Mouse (Mus musculus) embryo, embryonic 11.5 days (tissue): ENCODE measurements around the gene Pom121.
"Not testable (repeated sequence)": the region's sequence is repeated elsewhere in the genome, so short reads cannot be mapped to it uniquely, and the experiment has no call there.

Source experiments
- DNase-seq: peaks from one replicate; pipeline ENCODE4 v3.0.0-alpha.2; 2012; ENCODE audit warnings: low read depth, low spot score

The Pom121 gene

DNA sequence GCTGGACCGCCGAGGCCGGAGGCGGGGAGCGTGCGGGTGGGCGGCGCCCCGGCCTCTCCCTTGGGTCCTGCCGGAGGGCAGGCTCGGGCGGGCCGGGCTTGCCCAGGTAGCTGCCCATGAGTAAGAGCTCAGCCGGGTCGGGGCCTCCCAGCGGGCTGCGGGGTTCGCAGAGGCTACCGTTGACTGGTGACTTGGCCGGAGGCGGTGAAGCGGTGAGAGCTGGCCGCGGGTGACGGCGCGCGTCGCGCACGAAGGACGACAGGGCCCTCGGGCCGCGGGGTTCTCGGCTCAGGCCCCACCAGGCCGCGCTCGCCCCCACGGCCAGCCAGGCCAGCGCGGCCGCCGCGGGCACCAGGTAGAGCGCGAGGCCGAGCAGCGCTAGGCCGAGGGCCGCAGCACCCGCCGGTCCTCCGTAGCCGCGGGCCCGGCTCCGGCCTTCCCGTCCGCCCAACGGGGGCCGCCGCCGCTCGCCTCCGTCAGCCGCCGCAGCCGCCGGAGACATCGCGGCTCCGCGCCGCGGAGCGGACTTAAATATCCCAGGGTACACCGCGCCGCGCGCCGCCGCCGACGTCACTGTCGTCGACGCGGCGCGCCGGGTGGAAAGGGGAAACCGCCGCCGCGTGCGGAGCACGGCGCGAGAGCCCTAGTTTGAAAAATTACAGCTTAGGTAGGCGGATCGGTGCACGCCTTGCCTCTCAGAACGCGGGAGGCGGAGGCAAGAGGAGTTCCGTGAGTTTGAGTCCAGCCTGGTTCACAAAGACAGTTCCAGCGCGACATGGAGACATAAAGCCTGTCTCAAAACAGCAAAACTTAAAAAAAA, at the start of gene Pom121:
Pom121 (minus strand) TSS at position 543 of the 820 bp plus-strand sequence.
- DNase-seq = peak; percentile 84

DNA sequence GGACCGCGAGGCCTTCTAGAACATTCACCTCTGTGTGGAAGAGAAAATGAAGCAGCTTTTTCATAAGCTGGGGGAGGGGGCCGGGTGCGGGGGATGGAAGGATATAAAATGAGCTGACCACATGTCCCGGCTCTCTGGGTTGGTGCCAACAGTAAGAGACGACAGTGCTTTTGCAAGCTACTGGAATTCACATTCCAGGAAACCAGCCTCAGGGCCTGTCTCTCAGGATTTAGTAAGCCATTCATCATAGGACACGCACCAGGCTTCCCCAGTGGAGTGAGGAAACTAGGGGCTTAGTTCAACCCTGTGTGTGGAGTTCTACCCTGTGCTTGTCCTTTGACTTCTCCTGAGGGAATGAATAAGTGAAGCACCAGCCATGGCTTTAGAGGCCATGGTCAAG, 48.1 kb upstream of the Pom121 start:
- DNase-seq = no peak

DNA sequence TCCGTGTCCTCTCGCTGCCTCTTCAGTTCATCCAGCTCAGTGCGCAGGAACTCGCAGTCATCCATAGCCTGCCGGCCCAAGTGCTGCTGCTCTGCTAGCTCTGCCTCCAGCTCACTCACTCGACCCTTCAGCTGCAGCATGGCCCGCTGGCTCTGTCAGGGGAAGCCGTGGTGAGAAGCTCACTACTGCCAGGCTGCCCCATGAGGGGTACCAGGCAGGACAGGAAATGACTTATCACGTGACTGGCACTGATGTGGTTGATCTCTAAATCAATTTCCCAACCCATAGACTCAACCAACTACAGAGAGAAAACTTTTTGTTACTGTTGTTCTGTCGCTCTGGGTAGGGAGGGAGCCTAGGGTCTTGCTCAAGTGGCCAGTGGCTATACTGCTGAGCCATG, 40.7 kb upstream of the Pom121 start:
- no peak for DNase-seq

DNA sequence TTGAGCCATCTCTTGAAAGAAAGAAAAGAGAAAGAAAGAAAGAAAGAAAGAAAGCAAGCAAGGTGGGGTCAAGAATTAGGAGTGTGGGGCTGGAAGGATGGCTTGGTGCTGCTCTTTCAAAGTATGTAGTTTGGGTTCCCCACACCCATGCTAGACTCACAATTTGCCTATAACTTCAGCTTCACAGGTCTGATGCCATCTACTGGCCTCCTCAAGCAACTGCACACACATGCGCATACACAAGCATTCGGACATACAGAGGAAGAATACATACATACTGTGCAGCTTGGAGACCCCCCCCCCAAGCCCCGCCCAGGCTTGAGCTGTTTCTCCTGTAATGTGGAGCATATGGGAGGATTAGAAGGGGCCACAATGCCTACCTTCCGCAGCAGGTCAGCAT, 39.5 kb upstream of the Pom121 start:
- no peak for DNase-seq

DNA sequence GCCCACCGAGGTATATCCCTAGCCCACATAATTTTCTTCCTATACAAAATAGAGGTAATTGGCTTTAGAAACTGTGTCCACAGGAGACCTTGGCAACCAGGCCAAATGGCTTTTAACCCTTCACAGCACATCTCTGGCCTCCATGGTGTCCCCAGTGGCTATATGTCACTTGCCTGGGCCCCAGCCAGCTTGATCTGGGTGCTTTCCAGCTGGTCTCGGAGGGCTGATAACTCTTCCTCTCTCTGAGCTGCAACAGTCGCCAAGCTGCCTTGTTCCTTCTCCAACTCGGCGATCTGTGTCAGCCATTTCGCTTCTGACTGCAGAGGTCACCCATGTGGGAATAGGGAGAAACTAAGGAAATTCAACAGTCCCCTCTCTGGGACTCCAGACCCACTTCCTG, 36.8 kb upstream of the Pom121 start:
- no peak for DNase-seq

DNA sequence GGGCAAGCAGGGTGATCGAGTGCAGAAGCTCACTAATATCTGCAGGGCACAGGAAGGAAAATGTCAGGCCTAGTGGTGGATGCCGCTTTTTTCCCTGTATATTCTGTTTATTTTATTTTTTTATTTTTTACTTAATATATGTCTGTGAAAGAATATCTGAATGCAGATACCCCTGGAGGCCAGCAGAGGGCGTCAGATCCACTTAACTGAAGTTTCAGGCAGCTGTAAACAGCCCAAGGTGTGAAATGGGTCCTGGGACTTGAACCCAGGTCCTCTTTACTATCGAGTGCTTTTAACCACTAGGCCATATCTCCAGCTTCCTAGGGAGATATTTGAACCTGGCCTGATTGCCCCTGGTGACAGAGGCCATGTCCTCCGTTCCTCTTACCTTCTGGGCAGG, 34.4 kb upstream of the Pom121 start:
- no peak for DNase-seq

DNA sequence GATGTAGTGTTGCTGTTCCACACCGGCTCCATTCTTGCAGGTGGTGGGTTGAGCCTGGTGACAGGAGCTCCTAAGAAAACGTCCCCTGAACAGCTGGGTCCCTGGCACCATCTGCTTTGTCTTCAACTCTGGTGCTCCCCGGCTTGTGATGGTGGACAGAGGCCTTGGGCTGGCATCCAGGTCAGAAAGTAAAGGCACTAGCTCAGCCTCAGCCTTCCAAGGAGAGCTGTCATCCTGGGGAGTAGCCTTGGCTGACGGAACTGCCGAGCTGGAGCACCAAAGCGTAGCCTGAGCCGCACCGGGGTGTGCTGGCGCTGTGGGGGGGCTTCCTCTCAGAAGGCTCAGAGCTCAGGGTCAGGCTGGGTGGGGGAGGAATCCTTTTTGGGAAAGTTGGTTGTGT, 15.9 kb upstream of the Pom121 start:
- no peak for DNase-seq

DNA sequence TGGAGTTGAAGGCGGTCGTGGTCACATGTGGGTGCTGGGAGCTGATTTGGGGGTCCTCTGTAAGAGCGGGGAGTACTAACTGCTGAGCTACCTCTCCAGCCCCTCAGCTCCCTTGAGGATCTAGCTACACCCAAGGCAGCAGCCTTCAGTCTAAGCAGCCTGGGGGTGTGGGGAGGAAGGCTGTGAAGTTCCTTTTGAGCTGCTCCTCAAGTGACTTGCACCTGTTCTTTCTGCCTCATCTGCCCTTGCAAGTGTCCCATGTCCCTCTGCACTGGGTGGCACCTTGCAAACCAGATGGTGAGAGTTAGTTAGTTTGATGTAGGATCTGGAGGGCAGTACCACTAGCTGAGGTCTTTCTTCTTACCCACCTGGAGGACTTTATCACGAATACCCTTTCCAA, 13.8 kb upstream of the Pom121 start:
- no peak for DNase-seq

DNA sequence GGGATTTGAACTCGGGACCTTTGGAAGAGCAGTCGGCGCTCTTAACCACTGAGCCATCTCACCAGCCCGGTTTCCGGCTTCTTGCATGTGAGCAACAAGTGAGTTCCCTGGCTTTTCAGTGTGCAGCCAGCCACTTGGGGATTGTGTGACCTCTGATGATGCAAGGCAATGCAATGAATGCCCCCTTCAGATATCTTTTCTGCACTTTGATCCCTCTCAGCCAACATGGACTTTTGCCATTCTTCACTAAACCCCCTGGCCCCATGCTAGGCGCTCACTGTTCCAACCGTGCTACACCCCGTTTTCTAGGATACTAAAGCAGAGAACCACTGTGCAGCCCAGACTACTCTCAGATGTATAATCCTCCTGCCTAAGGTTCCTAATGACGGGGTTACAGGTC, 11.1 kb upstream of the Pom121 start:
- no peak for DNase-seq

DNA sequence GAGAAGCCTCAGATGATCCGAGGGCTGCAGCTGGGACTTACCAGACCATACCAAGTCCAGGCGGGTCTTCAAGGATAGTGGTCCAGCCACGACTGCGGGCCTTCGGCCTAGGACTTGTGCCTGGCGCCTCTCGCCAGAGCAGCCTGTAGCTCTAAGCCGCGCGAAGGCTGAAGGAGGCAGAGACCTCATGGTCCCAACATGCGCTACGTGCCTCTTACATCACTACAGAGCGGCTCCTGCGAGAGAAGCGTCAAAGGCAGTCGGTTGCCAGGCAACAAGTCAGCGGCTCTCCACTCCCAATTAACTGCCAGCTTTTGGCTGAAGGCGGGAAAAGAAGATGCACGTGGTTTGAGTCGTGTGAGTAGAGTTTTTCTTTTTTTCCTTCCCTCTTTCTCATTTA, 10.3 kb upstream of the Pom121 start:
- no peak for DNase-seq

DNA sequence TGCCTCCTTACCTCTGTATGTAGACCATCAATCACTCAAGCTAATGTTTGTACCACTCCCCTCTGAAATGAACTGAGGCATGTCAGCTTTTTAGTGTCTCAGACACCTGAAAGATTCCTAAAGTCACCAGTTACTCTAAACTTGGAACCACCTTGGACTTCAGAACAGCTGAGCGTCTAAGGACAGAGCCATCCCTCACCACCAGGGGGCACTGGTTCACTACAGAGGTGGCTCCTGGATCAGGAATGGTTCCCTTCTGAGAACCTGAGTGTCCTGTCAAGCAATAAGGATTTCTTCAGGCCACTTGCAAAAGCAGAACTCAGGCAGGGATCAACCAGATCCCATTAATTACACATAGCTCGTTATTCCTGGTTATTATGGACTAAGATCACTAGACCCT, 5.9 kb upstream of the Pom121 start:
- peak; percentile 61 for DNase-seq

DNA sequence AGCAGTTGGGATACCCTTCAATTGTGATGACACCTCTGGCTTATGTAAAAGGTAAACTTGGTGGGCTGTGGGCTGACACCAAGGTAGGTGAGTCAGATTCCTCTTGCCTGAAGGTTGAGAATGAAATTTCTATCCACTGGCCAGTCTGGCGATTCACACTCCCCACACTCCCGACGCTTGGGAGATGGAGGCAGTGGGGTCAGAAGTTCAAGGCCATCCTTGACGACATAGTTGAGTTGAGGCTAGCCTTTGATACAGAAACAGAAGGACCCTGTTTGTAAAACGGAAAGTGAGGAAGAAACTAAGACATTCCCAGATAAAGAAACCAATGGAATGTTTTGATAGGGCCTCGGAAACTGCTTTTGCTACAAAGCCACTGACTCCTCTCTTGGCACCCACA, 5.0 kb upstream of the Pom121 start:
- DNase-seq = no peak

DNA sequence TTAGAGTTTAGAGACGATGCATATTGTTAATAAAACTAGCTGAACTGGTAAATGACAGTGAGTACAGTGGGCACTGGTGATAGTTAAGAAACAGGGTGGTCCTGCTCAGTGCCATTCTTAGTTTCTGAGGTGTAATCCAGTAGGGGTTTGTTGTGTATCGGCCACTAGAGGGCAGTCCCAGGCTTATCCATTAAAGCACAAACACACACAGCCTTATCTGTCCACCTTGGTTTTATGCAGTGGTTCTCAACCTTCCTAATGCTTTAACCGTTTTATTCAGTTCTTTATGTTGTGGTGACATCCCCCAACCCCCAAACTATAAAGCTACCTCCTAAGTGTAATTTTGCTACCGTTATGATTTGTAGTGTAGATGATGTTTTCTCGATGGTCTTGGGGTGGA, 1.5 kb upstream of the Pom121 start:
- peak; percentile 30 for DNase-seq

DNA sequence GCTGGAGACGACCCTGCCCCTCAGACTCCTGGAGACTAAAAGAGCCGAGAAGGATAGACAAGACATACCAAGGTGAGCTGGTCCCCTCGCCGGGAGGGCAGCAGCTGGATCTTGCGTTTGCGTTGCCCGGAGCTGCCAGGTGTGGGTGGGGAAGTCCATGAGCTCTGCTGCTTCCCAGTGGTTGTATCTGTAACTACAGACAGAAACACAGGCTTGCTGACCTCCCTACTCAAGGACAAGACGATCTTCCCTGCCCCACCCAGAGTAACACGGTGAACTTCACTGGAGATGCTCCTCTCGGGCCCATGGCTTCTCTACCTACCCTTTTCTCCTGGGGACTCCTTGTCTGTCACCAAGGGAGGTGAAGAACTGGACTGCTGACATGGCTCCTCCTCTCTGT, 10.6 kb downstream of the Pom121 start:
- no peak for DNase-seq

DNA sequence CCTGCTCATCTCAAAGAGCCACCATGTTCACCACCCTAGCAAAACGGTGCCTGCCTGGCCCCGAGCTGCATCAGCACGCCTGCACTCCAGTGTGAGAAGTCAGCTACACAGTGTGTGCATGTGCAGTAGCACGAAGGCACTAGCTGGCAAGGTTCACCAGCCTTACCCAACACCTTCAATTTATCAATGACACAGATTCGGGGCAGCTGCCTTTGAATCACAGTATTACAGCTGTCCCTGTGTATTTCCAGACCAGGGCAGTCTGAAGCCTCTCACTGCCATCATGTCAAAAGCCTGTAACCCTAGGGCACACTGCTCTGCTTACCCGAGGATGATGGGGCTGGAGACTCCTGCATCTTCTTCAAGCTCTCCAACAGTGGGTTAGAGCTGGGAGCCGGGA, 11.6 kb downstream of the Pom121 start:
- no peak for DNase-seq

DNA sequence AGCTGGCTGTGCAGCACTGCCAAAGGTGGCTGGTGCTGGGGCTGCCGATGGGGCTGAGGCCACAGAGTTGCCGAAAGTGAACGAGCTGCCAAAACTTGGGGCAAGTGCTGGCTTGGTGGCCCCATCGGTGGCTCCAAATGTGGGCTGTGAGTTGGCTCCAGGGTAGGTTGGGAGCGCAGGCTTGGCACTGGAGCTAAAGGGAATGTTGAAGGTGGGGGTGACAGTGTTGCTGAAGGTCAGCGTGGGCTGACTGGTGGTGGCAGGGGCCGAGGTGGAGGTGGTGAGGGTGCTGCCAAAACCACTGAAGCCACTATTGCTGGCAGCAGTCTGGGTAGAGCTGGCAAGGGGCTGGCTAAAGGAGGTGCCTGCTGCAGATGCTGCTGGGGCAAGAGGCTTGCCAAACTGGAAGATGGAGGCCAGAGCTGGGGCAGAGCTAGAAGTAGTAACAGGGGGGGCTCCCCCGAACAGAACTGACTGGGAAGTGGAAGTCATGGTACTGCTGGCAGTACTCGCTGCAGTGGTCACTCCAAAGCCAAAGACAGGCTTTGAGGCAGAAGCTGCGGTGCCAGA, 12.9 kb downstream of the Pom121 start:
- no peak for DNase-seq

DNA sequence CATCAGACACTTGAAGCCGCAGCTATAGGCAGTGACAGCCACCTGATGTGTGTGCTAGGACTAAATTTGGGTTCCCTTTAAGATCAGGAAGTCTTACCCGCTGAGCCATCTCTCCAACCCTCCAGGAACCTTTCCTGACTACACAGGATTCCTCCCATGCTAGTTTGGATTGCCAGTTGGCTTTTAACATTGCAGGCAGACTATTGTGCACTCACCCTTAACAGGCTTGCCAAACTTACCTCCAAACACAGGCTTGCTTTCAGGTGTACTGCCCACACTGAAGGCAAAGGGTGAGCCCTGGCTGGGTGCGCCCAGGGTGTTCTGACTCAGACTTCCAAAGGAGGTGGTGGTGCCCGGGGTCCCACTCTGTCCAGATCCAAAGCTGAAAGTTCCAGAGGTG, 13.7 kb downstream of the Pom121 start:
- DNase-seq = no peak

DNA sequence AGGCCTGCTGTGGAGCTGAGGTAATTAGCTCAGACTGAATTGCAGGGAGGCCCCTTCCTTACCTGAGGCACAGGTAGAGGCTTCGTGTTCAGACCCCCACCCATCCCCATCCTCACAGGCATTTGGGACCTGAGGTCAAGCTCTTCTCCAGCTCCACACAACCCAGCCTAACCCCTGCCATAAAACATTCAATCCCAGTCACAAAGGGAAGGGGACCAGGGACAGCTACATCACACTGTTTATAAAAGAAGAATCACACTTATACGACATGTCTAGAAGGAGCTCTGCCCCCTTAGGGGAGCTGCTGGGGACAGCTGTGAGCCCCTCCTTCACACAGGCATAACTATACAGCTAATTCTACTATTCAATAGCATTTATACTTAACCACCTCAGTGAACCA, 18.0 kb downstream of the Pom121 start:
- no peak for DNase-seq

DNA sequence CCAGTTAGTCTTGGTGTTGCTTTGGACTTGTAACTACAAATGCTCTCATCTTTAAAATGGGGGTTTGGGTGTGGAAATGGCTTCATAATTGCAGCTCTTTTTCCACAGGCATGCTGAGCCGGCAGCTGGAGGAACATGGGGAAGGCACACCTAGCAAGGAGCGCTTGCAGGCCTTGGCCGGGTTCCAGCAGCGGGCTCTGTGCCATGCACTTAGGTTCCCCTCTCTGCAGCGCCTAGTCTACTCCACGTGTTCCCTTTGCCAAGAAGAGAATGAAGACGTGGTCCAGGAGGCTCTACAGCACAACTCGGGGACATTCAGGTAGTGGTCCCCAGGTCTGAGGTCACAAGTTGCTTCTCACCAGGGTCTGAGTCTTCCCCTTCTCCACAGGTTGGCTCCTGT, 19.2 kb downstream of the Pom121 start:
- no peak for DNase-seq

DNA sequence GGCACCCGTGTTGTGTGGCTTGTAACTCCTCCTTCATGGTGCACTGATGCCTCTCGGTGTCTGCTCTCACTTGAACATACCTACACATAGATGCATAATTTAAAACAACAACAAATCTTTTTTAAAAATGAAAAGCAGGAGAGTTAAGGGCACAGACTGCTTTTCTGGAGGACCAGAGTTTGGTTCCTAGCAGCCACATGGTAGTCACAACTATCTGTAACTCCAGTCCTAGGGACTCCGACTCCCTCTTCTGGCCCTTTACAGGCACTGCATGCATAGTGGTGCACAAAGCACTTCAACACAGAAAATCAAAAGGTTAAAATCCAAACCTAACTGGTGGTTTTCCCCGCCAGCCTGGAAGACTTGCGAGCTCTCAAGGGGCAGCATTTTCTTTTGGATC, 20.7 kb downstream of the Pom121 start:
- DNase-seq = no peak

DNA sequence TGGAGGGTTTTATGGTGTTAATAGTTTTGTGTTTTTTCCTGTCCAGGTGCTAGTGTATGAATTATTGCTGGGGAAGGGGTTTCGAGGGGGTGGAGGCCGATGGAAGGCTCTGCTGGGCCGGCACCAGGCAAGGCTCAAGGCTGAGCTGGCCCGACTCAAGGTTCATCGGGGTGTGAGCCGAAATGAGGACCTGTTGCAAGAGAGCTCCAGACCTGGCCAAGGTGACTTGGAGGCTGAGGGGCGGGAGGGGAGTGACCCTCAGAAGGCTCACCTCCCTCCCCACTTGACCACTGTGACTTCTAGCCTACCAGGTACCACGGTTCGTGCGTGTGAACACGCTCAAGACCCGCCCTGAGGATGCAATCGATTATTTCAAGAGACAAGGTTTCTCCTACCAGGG, 23.2 kb downstream of the Pom121 start:
- DNase-seq = no peak

DNA sequence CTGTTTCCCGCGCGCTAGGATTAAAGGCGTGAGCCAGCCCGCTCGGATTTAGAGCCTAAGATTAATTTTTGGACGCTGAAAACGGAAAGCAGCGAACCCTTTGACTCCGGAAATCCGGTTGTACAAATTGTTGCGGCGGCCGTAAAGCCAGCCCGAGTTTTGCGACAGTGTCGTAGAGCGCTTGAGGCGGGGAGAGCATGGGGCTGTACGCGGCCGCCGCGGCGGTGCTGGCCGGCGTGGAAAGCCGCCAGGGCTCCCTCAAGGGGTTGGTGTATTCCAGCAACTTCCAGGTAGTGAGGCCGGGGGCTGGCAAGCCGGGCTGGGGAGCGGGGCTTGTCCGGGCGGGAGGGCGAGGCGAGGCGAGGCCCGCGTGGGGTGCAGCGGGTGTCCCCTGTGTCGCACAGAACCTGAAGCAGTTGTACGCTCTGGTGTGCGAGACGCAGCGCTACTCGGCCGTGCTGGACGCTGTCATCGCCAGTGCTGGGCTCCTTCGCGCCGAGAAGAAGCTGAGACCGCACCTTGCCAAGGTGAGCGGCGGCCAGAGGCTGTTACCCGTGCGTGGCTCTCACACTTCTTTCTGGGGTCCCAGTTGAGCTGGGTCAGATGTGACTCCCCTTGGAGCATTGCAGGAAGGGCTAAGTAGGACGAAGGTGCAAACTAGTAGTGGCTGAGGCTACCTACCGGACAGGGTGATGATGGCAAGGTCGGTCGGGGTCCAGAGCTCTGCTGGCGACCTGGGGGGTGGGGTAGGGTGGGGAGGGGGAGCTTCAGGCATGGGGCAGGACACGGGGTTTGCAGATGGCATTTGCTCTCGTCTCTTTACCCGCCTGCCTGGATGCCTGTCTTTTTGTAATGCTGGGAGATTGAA, 24.3 kb downstream of the Pom121 start, which contains the start of gene Nsun5:
Nsun5 (plus strand) TSS at position 167 of the 868 bp plus-strand sequence.
- peak; percentile 94 for DNase-seq

DNA sequence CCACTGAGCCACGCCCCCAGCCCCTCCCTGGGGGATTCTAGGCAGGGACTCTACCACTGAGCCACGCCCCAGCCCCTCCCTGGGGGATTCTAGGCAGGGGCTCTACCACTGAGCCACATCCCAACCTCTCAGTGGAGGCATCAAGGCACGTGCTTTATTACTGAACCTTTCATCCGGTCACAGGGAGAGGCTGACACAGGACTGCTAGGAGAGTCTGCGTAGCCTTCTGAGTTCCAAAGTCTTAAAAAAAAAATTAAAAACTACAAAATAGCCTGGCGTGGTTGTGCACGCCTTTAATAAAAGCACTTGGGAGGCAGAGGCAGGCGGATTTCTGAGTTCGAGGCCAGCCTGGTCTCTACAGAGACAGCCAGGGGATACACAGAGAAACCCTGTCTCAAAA, 25.1 kb downstream of the Pom121 start:
- not testable (repeated sequence) for DNase-seq
